Mouse (Mus musculus) activated CD4-positive, CD25-positive, alpha-beta regulatory T cell, adult 4 months (primary cell): ENCODE data around the gene Atg2a. TPM values are rescaled to one million over a fixed set of nuclear protein-coding genes. Genes with fewer than 3 reads are reported as not detected.

Experiments
- ATAC-seq: one replicate; pipeline ENCODE4 v1.8.0; 2017
- polyA plus RNA-seq, 2 experiments: library from polyadenylated mRNA; unstranded; fragments of 100-300 nt; shearing (Covaris generic); gene quantifications; one replicate each; pipeline ENCODE4 v1.2.1; 2017

The Atg2a gene
- polyA plus RNA-seq, 2 experiments from 2014 or later: 7.4 to 17.2 TPM

DNA sequence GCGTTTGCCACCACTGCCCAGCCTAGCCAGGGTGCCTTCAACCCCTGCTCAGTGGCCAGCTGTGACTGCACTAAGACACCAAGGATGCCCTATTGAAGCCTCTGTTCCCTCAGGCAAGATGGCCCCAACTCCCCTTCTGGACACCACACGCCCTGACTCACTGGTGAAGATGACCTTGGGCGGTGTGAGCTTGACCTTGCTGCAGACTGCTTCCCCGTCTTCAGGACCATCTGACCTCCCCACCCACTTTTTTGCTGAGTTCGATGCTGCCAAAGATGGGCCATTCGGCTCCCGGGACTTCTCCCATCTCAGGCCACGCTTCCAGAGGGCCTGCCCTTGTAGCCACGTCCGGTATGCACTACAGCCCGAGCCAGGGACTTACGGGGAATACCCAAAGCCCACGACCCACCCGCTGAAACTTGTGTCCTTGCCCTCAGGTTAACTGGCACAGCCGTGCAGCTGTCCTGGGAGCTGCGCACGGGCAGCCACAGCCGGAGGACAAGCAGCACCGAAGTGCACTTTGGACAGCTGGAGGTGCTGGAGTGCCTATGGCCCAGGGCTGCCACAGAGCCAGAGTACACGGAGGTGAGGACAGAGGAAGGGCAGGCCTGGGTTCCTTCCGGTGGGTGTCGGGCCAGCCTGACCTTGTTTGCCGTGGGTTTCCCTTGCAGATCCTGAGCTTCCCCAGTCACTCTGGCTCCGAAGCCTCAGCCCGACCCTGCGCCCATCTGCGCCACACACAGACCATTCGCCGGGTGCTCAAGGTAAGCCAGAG lies 6.2 kb downstream of the Atg2a start:
- no peak for ATAC-seq

DNA sequence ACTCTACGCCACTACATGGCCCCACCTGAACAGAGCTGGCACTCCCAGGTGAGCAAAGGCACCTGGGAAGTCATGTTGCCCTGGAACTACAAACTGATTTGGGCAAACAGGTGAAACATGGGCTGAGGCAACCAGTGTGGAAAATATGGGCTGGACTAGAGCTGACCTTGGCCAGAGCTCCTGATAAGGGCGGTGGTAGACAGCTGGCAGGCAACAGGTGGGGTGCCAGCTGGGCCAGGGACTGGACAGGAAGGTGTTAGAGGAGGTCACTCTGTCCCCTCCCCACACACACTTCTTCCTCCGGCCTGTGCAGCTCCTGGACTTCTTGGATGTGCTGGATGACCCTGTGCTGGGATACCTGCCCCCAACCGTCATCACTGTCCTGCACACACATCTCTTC lies 11.6 kb downstream of the Atg2a start:
- ATAC-seq: no peak

DNA sequence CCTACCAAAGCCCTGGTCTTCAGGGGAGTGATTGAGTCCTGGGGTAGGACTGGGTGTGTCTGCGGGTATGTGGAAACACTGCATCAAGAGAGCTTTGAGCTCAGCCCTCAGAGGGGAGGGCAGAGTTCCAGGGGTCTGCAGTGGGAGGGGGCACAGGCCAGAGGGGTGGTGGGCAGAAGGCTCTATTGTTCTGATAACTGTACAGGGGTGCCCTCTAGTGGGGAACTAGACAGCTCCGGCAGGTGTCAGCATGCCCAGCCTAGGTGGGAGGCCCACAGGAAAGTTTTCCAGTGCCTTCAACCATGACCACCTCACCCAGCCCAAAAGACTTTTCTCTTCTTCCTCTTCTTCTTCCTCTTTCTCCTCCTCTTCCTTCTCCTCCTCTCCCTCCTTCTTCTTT lies 19.0 kb downstream of the Atg2a start:
- no peak for ATAC-seq

DNA sequence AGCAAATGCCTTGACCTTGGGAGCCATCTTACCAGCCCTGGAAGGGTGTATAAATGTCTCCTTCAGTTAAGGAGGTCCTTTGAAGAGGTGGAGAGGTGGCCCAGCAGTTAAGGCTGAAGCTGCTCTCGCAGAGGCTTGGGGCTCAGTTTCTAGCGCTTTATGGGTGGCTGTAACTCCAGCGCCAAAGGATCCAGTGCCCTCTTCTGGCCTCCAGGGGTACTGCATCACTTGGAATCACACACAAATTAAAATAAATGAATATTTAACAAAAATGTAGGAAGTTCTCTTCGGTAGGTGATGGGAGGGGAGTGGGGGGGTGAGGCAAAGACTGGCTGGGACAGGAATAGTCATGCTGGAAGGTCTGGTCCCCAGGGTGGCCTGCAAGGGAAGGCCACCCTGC lies 19.5 kb downstream of the Atg2a start:
- ATAC-seq: no peak

DNA sequence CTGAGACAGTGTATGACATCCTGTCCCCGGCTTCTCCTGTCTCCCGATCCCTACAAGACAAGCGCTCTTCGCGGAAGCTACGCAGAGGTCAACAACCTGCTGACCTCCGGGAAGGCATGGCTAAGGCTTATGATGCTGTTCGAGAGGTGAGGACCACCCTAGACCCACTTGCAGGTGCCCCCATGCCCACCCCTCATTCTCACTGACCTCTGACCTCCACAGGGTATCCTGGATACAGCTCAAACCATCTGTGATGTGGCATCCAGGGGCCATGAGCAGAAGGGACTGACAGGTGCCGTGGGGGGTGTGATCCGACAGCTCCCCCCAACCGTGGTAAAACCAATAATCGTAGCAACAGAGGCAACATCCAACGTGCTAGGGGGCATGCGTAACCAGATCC lies 19.9 kb downstream of the Atg2a start:
- ATAC-seq: no peak

DNA sequence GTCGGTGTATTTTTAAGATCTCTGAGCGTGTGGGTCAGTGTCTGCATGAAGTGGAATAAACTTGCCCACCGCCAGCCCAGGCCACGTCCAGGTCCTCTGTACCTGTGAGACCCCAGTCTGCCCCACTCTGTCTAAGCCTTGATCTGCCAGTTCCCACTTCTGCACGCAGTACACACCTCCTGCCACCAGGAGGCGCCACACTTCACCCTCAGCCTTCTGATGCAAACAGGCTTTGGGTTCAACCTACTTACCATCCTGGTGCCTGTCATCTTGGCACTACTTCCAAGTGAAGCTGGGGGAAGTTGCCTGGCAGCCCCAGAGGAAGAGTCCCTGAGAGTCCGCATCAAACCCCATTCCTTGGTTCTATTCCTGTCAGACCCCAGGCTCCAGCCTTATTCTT lies 20.8 kb downstream of the Atg2a start:
- no peak for ATAC-seq

DNA sequence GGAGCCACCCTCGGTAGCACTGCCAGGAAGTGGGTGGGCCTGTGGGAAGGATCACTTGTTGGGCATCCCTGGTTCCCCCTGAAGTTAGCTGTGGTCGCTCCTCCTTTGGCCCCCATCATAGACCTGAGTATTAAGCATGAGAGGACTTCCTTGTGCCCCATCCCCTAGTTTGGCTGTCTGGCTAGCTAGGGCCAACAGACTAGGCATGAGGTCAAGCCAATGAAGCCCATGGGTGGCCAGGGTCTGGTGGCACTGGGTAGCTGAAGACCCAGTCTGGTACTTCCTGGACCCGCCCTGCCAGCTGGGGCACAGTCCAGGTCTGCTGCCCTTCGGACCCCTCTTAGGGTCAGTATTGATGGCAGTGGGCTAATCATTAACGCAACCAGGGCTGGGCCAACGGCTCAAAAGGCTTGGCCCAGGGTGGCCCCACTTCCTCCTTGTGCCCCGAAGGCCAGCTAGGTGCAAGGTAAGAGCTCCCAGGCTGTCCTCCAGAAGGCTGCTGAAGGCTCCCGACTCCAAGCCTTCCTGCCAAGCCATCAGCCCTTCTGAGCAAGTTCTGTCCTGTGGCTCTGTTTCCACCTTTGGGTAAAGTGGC lies 21.5 kb downstream of the Atg2a start:
- no peak for ATAC-seq

DNA sequence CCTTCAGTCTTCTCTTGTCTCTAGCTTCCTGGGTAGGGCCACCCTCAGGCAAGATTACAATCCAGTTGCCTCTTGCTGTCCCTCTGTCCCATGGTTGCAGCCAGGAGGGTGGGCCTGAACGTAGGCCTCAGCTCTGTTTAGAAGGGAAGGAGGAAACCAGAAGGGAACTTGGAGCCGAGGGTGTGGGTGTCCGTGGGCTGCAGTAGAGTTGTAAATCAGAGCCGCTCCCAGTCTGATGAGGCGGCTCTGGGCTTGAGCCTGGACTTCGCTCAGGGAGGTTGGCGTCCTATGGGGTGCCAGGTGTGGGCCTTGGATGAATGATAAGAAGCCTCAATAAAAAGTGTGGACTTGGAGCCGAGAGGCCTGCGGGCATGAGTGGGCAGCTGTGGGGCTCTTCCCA lies 22.7 kb downstream of the Atg2a start:
- ATAC-seq: no peak

DNA sequence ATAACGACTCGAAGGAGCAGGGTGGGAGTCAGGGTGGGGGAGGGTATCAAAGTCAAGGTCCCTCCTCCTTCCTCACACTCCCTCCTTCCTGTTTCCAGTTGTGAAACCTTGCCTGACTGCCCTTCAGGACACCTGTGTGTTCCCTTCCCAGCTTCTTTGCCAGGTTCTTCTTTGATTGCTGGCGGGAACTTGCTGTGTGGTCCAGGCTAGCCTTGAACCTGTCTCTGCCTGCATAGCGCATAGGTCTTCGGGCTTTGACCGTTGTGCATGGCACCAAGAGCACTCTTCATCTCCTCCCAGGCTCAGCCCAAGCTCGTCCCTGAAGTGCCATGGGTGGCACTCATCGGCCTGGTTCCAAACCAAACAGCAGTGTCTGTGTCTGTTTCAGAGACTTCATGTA lies 23.5 kb downstream of the Atg2a start:
- ATAC-seq: no peak

DNA sequence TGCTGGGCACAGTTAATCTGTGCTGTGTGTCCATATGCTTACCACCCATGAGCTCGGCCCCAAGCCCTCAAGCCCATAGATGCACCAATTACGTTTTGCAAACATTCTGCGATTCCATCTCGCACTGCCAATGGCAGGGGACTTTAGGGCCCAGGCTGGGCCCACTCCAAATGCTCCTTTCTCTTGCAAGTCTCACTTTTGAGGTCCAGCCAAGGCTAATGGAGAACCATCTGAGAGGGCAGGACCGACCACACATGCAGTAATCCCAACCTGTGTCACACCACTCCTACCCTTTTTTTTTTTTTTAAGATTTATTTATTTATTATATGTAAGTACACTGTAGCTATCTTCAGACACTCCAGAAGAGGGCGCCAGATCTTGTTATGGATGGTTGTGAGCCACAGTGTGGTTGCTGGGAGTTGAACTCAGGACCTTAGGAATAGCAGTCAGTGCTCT lies 24.3 kb downstream of the Atg2a start:
- ATAC-seq: no peak

DNA sequence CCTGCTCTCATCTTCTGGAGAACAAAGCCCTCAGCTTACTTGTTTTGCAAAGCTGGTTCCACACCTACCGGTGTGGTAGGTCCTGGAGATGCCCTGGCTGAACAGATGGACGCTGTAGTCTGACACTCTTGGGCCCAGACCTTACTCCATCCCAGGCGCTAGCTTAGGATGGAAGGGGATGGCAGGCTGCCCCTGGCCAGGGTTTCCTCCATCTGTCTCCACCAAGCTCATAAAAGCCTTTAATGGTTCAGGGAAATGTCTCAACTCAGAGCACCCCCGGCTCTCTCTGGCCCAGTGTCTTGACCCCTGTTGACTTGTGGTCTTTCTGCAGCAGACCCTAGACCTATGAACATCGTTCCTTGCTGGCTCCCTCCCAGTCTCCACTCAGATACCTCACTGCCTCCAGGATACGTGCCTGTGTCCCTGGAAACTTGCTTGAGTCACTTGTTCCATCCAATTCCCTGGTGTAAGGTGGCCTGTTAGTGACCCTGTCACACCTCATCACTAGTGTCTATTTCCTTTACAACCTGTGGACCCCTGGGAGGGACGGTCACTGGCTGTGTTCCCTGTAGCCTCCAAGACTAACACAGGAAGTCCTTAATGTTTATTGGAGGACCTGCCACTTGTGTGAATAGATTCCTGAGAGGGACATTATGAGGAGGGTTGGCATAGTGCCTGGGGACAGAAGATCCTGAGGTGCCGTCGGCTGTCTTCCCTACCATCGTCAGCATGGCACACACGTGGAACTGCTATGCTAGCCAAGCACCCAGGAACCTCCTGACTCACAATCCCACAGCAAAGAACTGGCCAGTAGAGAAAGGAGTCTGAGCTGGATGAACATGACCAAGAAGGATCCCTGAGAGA lies 26.1 kb downstream of the Atg2a start:
- ATAC-seq: no peak

DNA sequence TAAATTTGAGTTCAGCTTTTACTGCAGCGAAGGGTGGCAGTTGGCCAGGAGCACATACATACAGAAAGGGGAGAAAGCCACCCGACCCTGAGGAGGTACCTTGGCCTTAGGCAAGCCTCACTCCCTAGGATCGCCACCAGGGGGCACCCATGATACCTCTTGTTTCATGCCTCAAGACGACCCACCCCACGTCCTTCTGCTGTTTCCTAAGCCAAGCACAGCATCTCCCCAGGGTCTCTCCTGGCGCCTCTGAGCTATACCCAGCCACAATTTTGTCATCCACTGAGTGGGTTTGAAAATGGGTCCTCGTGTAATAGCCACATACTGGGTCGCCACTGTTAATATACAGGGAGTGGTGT lies 26.7 kb downstream of the Atg2a start:
- peak; percentile 84 for ATAC-seq

DNA sequence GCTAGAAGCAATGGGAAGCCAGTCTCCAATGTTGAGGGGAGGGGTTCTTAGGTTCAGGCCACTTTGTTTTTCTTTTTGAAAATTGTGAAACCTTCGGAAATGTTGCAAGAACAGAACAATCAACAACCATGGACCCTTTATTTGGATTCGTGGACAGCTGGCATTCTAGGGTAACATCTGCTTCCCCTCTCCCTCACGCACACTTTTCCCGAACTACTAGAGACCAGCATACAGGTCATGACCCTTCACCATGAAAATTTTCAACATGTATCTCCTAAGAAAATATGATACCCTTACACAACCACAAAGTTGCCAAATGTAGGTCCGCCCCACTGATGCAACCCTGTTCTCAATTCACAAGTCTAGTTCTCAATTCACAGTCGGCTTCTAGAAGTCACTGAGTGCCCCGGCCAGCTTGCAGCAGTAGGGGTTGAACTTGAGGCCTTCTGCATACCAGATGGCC lies 27.2 kb downstream of the Atg2a start:
- ATAC-seq: no peak

DNA sequence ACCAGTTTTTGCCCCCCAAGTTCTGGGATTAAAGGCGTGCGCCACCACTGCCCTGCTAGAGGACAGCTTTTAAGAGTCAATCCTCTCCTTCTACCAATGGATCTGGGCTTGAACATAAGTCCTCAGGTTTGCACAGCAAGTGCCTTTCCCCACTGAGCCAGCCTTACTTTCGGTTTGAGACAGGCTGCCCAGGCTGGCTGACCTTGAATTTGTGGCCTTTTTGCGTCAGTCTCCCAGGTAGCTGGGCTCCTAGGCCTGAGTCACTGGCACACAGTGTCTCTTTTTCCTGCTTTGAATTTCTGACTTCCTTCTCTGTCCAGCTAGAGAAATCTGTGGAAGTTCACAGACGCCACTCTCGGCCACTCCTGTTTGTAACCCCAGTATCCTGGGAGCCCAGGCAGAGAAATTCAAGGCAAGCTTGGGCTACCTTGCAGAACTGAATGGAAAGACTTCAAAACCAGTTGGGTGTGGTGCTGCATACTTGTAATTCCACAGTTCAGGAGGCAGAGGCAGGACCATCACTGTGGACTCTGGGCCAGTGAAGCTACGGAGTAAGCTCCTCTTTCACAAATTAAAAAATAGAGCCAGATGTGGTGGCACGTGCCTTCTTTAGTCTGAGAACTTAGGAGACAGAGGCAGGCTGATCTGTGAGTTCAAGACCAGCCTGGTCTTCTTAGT lies 28.5 kb downstream of the Atg2a start:
- ATAC-seq: no peak

DNA sequence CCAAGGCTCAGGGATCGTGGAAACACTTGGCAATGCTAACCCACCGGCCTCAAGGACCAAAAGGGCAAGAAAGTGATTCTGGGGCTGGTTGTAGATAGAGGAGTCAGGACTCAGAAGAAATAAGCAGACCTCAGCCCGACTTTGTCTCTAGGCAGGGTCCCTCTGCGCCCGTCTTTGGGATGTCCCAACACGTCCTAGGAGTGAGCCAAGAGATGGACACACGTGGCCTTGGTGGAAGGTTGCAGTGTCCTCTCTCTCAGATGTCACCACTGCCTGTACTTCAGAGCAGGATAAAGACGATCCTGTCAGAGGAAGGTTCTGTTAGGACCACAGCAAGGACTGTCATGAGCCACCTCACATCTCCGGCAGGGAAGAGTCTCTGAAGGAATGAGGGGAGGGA lies 29.2 kb downstream of the Atg2a start:
- ATAC-seq: no peak

DNA sequence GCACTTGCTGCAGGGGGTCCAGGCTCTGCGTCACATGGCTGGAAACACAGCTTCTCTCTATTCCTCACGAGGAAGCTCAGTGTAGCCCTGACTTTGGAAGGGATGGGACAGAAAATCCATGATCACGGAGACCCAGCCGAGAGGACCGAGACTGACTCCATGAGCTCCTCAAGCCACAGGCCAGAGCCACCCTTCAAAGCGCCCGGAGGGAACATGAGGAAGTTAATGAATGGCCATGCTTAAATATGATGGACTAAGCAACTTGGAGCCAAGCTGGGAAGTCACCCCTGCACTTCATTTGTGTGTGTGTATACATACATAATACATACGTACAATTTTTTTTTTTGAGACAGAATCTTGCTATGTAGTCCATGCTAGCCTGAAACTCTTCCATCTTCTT lies 29.7 kb downstream of the Atg2a start:
- ATAC-seq: no peak

DNA sequence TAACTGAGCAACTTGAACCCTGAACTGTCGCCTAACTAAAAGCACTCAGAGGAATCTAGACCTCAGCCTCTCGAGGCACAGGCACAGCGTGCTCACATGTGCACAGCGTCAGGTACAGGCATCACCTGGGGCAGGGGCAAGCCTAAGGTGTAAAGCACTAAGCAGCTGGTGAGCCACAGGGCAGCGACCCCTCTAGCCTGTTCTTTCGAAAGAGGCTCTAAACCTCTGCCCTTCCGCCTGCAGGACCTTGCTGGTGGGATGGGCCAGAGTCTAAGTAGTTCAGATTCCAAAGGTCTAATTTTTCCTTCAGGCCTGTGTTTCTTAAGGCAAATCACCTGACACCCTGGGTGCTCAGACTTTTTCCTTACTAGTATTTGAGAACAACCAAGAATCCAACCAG lies 30.6 kb downstream of the Atg2a start:
- ATAC-seq: no peak

DNA sequence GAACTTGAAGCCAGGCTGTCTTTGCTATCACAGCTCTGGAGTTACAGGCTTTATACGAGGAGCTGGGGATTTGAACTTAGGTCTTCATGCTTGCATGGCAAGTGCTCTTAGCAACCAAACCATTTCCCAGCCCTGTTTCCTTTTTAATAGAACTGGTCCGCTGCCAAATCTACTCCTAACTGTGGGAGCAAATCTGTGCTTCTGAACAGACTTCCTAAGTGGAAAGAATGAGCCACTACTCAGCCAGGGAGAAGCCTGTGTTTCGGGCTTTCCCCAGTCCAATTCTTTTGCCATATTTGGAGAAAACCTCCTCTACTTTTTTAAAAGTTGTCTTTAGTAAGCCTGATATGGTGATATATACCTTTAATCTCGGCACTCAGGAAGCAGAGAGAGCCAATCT lies 31.3 kb downstream of the Atg2a start:
- ATAC-seq: no peak

DNA sequence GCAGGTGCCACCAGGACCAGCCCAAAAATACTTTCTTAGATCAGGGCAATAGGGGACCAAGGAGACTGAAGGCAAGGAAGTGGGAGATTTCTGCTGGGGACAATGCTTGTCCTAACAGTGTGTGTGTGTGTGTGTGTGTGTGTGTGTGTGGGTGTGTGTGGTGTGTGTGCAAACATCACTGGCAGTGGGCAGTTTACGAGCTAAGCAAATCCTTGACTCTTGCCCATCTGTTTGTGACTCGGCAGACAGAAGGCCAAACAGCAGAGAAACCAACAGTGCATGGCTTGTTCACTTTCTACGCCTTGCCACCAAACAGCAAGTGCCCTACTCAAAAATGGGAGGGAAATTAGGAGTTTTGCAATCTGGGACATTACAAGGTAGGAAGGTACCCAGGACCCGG lies 32.1 kb downstream of the Atg2a start:
- no peak for ATAC-seq

DNA sequence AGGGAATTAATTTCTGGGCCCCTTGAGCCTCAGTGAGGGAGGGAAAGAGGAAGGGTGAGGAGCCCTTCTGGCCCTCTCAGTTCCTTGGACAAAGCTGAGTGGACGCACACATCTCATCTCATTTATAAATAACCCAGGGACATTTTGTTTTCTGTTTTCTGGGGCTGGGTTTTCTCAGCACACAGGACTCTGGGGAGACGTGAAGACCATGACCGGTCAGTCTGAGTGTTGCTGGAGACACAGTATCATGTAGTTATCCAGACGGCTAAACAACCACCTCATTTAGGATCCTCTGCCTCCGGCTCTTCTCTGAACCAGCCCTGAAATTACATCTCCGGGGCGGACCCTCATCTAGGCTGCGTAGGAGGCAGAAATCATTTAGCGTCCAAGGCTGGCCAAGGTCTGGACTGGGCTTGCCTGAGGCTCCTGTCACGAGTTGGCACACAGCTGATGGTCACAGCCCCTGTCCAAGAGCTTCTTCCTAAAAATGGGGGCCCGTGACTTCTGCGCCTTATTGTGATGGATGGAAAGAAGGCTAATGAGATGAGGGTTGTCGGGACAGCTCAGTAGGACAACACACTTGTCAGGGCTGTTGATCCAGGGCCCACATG lies 32.6 kb downstream of the Atg2a start:
- no peak for ATAC-seq

DNA sequence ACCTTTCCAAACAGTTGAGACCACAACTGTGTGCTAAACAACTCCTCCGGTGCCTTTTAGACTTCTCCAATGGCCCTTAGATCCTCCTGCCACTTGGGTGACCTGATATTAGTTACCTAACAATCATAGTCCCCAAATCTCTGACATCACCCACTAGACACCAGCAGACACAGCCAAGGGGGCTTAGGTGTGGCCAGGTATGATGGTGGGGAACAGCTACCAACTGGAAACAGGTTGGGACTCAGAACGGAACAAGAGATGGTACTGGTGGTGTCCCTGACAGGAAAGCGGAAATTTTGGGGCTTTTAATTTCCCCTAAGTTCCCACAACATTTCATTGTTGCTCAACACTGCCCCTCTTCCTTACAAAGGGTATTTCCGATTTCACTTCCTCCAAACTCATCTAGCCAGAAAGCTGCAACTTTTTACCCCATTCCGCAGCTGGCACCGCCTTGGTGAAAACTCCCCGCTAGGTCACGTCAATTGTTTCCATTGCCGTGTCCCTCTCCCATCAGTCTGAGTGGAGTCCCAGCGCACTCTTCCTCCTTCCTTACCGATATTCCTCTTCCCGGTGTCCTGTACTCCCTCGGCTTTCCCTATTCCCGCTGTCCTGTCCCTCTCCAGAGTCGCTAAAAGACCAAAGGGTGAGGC lies 34.4 kb downstream of the Atg2a start:
- peak; percentile 22 for ATAC-seq
